Mouse (Mus musculus) lung, adult 2 months (tissue): Measurements from ENCODE around the gene Dab1.

ENCODE experiments used
- CTCF ChIP-seq: fragments of 200-500 bp; IDR thresholded peaks from 2 replicates; pipeline ENCODE4 v1.5.1; 2011; ENCODE audit warnings: mild to moderate bottlenecking, low read length, control low read depth; ENCODE audit not compliant: insufficient read depth
- POLR2A ChIP-seq: fragments of 200-500 bp; IDR thresholded peaks from 2 replicates; pipeline ENCODE4 v1.6.1; 2011; ENCODE audit warnings: low read depth, mild to moderate bottlenecking, control low read depth, low read length, borderline replicate concordance; ENCODE audit errors: extremely low read depth

DNA sequence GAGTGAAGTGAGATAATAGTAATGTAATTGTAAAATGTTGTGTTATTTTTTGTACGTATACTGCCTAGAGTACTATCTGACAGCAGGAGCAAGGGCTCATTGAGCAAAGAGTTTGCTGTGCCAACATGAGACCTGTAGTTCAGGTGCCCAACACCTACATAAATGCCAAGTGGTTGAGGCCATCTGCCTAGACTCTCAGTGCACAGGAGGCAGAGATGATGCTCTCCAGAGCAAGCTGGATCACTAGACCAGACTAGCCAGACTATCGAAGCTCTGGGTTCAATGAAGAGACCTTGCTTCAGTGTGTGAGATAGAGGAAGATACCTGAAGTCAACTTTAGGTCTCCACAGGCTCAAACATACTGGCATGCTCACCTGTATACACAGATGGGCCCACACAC, 799.2 kb downstream of the Dab1 start:
- TF ChIP-seq POLR2A (no peak), CTCF (no peak)
